Mouse (Mus musculus) gonadal fat pad, adult 2 months (tissue): Measurements from ENCODE around the gene Srgap2. TPM values are rescaled to one million over a fixed set of nuclear protein-coding genes. Genes with fewer than 3 reads are reported as not detected.

Experiments used
- DNase-seq: peaks from one replicate; pipeline ENCODE4 v3.0.0-alpha.2; 2012; ENCODE audit warnings: low read depth
- polyA plus RNA-seq: library from polyadenylated mRNA; depleted of rRNA; stranded (reverse); fragments of >200 nt; gene quantifications from 2 replicates; pipeline ENCODE4 v1.2.3, GENCODE M21; 2012; rRNA removed

The Srgap2 gene
- polyA plus RNA-seq, 1 experiment = 21.9 TPM

- no peak for DNase-seq
These were observed 281.2 kb downstream of the Srgap2 start for GRCm38 (mm10) chr1:131245926-131246325.

- no peak for DNase-seq
These were observed 281.9 kb downstream of the Srgap2 start, which contains the start of gene Rassf5 for GRCm38 (mm10) chr1:131245089-131245856. Gene Rassf5 (minus strand): TSS chr1:131245258.

GRCm38 (mm10) chr1:131244536-131245088 lies 282.5 kb downstream of the Srgap2 start:
- DNase-seq = no peak

GRCm38 (mm10) chr1:131242956-131243355 lies 284.2 kb downstream of the Srgap2 start:
- no peak for DNase-seq

- DNase-seq = no peak
These were observed 287.5 kb downstream of the Srgap2 start for GRCm38 (mm10) chr1:131239576-131240193.

GRCm38 (mm10) chr1:131238931-131239381 lies 288.2 kb downstream of the Srgap2 start:
- DNase-seq = no peak

- no peak for DNase-seq
These were observed 291.1 kb downstream of the Srgap2 start for GRCm38 (mm10) chr1:131236077-131236476.

Other genes starting within 250 kb of the Srgap2 start
- 12.2 and 14.2 TPM in 2 replicates for gene Ikbke, start 247.7 kb downstream of the Srgap2 start, polyA plus RNA-seq
- 0.42 and 0.43 TPM in 2 replicates for gene Fam72a, start 551 bp upstream of the Srgap2 start, polyA plus RNA-seq
- not detected in 2 replicates for gene Avpr1b, start 71.9 kb upstream of the Srgap2 start, polyA plus RNA-seq
- gene Ctse, start 111.0 kb upstream of the Srgap2 start, polyA plus RNA-seq = 1.1 and 1.8 TPM in 2 replicates
- 7.0 and 7.7 TPM in 2 replicates for gene Rab7b, start 161.3 kb upstream of the Srgap2 start, polyA plus RNA-seq
- 0.12 and 0.38 TPM in 2 replicates for gene Slc26a9, start 216.7 kb upstream of the Srgap2 start, polyA plus RNA-seq